12 mouse cellular contexts compared by ENCODE assay signal in genomic region chr1:132540701-132541100, GRCm38 (mm10). TPM values are rescaled to one million over a fixed set of nuclear protein-coding genes. Genes with fewer than 3 reads are reported as not detected.
A peak's percentile ranks its signal among the peaks of the same experiment; 100 is the strongest.
DNase-seq lines count a peak whose midpoint lies in the region; ATAC-seq lines count a peak whose summit lies in the region.
"Had no signal": no experiment of that assay in that cellular context is flagged by ENCODE, and none has a peak within 500 bp of the region (broad histone marks: within the 10 kb centered on the region; RNA-seq: fewer than 3 reads in every experiment).

No protein-coding gene starts in this region.

- H3K4me2 ChIP-seq in neural tube, embryonic 11.5 days (ENCODE audit: low read depth) = peak overlapping the region; percentile 50
- 0 out of 2 replicates have a peak overlapping the region, but pooled peaks have one; percentile 7 for H3K4me2 ChIP-seq in intestine, embryonic 16.5 days (ENCODE audit: low read depth, low read length)
- peak overlapping the region; percentile 77 for H3K4me2 ChIP-seq in neural tube, embryonic 15.5 days
- H3K4me2 ChIP-seq: heart, embryonic 15.5 days had no signal

- peak; percentile 51 for DNase-seq in cerebellum, adult 11-12 months
- DNase-seq in cerebellum, adult 18-20 months = no peak
- no peak for DNase-seq in neural tube, embryonic 11.5 days (ENCODE audit: low spot score)
- DNase-seq in neural tube, embryonic 10.5 days (ENCODE audit: extremely low spot score, low spot score) = no peak
- no peak for DNase-seq in urinary bladder, postnatal 36 days (ENCODE audit: low spot score in 2 of 2)
- no peak for DNase-seq in spleen, adult 18-20 months

- H3K4me1 ChIP-seq in neural tube, embryonic 11.5 days (ENCODE audit: control insufficient read depth, insufficient read depth, low read length) = no peaks in the 10 kb centered on the region
- H3K4me1 ChIP-seq in intestine, embryonic 16.5 days (ENCODE audit: control insufficient read depth, insufficient read depth, low read length) = peaks cover 14% of the 10 kb centered on the region
- peaks cover 39% of the 10 kb centered on the region for H3K4me1 ChIP-seq in neural tube, embryonic 15.5 days

- 60% methylated on average over 7 of the region's 7 CpGs for WGBS in neural tube, embryonic 11.5 days
- WGBS in intestine, embryonic 16.5 days = 44% methylated on average over 7 of the region's 7 CpGs
- WGBS in neural tube, embryonic 15.5 days = 60% methylated on average over 7 of the region's 7 CpGs

- H3K27ac ChIP-seq in neural tube, embryonic 11.5 days (ENCODE audit: low read depth, low read length) = no peak overlapping the region
- no peak overlapping the region for H3K27ac ChIP-seq in intestine, embryonic 16.5 days (ENCODE audit: low read length)
- H3K27ac ChIP-seq in neural tube, embryonic 15.5 days (replicated peaks) = no peak overlapping the region
- H3K27ac ChIP-seq: heart, embryonic 15.5 days; kidney, postnatal 0 days had no signal

- no peak overlapping the region for H3K9ac ChIP-seq in neural tube, embryonic 11.5 days (ENCODE audit: low read length)
- H3K9ac ChIP-seq in intestine, embryonic 16.5 days (ENCODE audit: low read depth, low read length) = no peak overlapping the region
- H3K9ac ChIP-seq in neural tube, embryonic 15.5 days (replicated peaks) = no peak overlapping the region
- H3K9ac ChIP-seq: heart, embryonic 15.5 days had no signal

- peak overlapping the region; percentile 39; the same call in 1 of the 2 replicates for H3K4me3 ChIP-seq in neural tube, embryonic 11.5 days (ENCODE audit: low read depth, low read length)
- H3K4me3 ChIP-seq in intestine, embryonic 16.5 days (ENCODE audit: low read length) = no peak overlapping the region
- H3K4me3 ChIP-seq in neural tube, embryonic 15.5 days (replicated peaks) = peak overlapping the region; percentile 50; the same call in 1 of the 2 replicates
- H3K4me3 ChIP-seq: heart, embryonic 15.5 days; megakaryocyte, embryonic 14.5 days had no signal

- no peaks in the 10 kb centered on the region for H3K9me3 ChIP-seq in neural tube, embryonic 11.5 days (ENCODE audit: control insufficient read depth, low read length)
- no peaks in the 10 kb centered on the region for H3K9me3 ChIP-seq in intestine, embryonic 16.5 days (ENCODE audit: control insufficient read depth, low read length)
- H3K9me3 ChIP-seq in neural tube, embryonic 15.5 days (replicated peaks) = no peaks in the 10 kb centered on the region
- H3K9me3 ChIP-seq: G1E; heart, embryonic 15.5 days; megakaryocyte, embryonic 14.5 days had no signal

- peaks cover 21% of the 10 kb centered on the region for H3K27me3 ChIP-seq in neural tube, embryonic 11.5 days (ENCODE audit: control insufficient read depth, insufficient read depth, low read length)
- H3K27me3 ChIP-seq in intestine, embryonic 16.5 days (replicated peaks; ENCODE audit: control insufficient read depth, insufficient read depth, low read length) = peaks cover 17% of the 10 kb centered on the region
- H3K27me3 ChIP-seq in neural tube, embryonic 15.5 days (replicated peaks) = 0 out of 2 replicates have a peak, but pooled peaks cover 3% of the 10 kb centered on the region

- ATAC-seq in neural tube, embryonic 11.5 days (ENCODE audit: insufficient read depth, low FRiP score, low TSS enrichment) = no peak
- ATAC-seq in intestine, embryonic 16.5 days = peak; percentile 56
- no peak for ATAC-seq in neural tube, embryonic 15.5 days (ENCODE audit: low FRiP score)

- no peaks in the 10 kb centered on the region for H3K36me3 ChIP-seq in neural tube, embryonic 11.5 days (ENCODE audit: control insufficient read depth, insufficient read depth, low read length)
- no peaks in the 10 kb centered on the region for H3K36me3 ChIP-seq in intestine, embryonic 16.5 days (ENCODE audit: control insufficient read depth, insufficient read depth, low read length)
- no peaks in the 10 kb centered on the region for H3K36me3 ChIP-seq in neural tube, embryonic 15.5 days
- H3K36me3 ChIP-seq: G1E; heart, embryonic 15.5 days had no signal

RNA-seq across cellular contexts. Expression of gene Cntn2, which starts 2.4 kb away (rescaled TPM):
- 53.2 and 59.9 TPM in 2 replicates for polyA plus RNA-seq in neural tube, embryonic 11.5 days (2014; fragmentation: Nextera tagmentation; extraction: Ambion mirVana)
- polyA plus RNA-seq in intestine, embryonic 16.5 days (2015; fragmentation: Nextera tagmentation; extraction: Ambion mirVana) = 0.27 and 0.31 TPM in 2 replicates
- polyA plus RNA-seq in neural tube, embryonic 15.5 days (2015; fragmentation: Nextera tagmentation; extraction: Ambion mirVana) = 17.7 and 22.1 TPM in 2 replicates
- polyA plus RNA-seq: G1E had no signal

RNA-seq across cellular contexts. Expression of gene Tmem81, which starts 34.7 kb away (rescaled TPM):
- polyA plus RNA-seq in neural tube, embryonic 11.5 days (2014; fragmentation: Nextera tagmentation; extraction: Ambion mirVana) = 1.4 and 1.8 TPM in 2 replicates
- 1.4 and 1.7 TPM in 2 replicates for polyA plus RNA-seq in intestine, embryonic 16.5 days (2015; fragmentation: Nextera tagmentation; extraction: Ambion mirVana)
- polyA plus RNA-seq in neural tube, embryonic 15.5 days (2015; fragmentation: Nextera tagmentation; extraction: Ambion mirVana) = 0.70 and 0.73 TPM in 2 replicates

Comparison
In these comparisons a context has a peak if more than half of its experiments do, and no peak if none do; other contexts are left out.
1. H3K4me2 ChIP-seq: peak in every context shown above with its lines; median percentile 77 in neural tube, embryonic 15.5 days; 50 in neural tube, embryonic 11.5 days; 7 in intestine, embryonic 16.5 days.
2. RNA of gene Cntn2, which starts 2.4 kb away (polyA plus RNA-seq): 53.2 to 59.9 TPM in neural tube, embryonic 11.5 days and 17.7 to 22.1 TPM in neural tube, embryonic 15.5 days; 0.27 to 0.31 TPM in intestine, embryonic 16.5 days; every median in the first group is over 10 times any median in the second.